Mouse (Mus musculus) urinary bladder, postnatal 14 days (tissue): ENCODE data around the gene Pdpr.
A peak's percentile ranks its signal among the peaks of the same experiment; 100 is the strongest.
"Not testable (repeated sequence)": the region's sequence is repeated elsewhere in the genome, so short reads cannot be mapped to it uniquely, and the experiment has no call there.

Experiments
- DNase-seq: peaks from one replicate; pipeline ENCODE4 v3.0.0; 2021; ENCODE audit warnings: low spot score

The Pdpr gene

GRCm38 (mm10) chr8:111093865-111094718, at the start of gene Pdpr:
Gene Pdpr, plus strand, starts transcription at chr8:111094630.
- peak; percentile 93 for DNase-seq

DNA sequence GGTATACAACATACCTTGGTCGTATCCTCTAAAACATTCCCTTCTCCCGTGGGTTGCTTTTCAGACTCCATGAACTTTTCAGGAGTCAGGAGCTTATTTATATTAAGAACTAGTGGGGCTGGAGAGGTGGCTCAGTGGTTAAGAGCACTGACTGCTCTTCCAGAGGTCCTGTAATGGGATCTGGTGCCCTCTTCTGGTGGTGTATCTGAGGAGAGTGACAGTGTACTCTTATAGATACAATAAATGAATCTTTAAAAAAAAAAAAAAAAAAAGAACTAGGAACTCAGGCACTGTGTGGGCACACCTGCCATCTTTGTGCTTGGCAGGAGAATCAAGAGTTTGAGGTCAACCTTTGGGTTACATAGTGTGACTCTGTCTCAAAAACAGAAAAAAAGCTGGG, 45.7 kb upstream of the Pdpr start:
- DNase-seq: no peak

DNA sequence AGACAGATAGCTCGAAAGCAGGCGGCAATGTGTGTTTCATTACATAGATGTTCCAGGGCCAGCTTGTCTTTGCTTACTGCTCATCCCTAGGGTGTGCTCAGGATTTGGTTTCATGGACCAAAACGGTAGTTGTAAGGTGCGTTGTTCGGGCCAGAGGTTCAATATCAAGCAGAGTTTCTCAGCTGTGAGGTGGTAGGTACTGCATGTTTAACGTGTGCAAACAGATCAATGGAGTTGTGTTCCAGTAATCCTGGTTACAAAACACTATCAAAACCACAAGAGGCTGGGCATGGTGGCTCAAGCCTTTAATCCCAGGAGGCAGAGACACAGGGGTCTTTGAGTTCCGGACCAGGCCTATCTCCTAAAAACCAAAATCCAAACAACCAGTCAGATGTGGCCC, 45.3 kb upstream of the Pdpr start:
- no peak for DNase-seq

GRCm38 (mm10) chr8:111053827-111054518, 40.5 kb upstream of the Pdpr start:
- DNase-seq: no peak

GRCm38 (mm10) chr8:111055031-111055634, 39.3 kb upstream of the Pdpr start:
- no peak for DNase-seq

DNA sequence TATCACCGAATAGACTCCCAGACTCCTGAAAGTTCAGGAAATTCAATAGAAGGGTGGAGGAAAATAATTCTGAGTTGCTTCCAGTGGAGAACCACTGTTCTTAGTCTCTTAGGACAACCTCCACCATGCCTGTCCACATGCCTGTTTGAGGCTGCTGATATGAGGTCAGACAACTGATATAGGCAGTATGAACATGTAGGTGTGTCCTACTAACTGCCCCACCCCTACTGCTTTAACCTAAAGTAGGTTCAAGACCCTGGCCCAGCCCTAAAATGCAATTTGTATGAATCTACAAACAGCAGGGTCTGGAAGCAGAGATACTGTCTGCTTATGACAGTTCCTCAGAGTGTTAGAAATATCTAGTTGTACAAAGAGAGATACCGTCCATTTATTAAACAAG, 38.8 kb upstream of the Pdpr start:
- no peak for DNase-seq

- peak; percentile 91 for DNase-seq
These were observed 38.2 kb upstream of the Pdpr start, which contains the start of gene Exosc6 for GRCm38 (mm10) chr8:111056158-111056663. Gene Exosc6, plus strand, starts transcription at chr8:111056339.

- DNase-seq: peak; percentile 38
These were observed 37.6 kb upstream of the Pdpr start for GRCm38 (mm10) chr8:111056691-111057293.

DNA sequence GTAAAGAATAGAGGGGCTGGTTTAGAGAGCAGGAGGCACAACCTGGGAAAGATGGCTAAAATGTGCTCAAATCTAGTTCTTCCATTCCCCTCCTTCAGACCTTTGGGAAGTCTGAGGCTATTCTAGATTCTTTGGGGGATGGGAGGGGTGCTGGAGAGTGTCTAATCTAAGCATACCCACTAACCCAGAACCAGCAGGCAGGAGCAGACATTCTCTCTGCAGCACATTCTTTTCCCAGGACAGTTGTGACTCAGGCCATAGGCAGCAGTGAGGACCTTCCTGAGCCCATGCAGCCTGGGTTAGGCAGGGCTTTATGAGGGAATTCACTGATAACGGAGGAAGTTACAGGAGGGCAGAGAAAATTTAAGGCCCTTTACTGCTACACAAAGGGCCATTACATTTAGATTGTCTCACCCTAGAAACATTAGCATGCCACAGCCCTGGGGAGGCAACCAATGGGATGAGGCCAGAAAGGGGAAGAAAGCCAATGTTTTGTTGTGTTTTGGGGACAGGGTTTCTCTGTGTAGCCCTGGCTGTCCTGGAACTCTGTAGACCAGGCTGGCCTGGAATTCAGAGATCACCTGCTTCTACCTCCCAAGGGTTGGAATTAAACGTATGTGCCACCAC, 35.4 kb upstream of the Pdpr start:
- no peak for DNase-seq

GRCm38 (mm10) chr8:111061688-111062071, 32.8 kb upstream of the Pdpr start:
- DNase-seq: no peak

DNA sequence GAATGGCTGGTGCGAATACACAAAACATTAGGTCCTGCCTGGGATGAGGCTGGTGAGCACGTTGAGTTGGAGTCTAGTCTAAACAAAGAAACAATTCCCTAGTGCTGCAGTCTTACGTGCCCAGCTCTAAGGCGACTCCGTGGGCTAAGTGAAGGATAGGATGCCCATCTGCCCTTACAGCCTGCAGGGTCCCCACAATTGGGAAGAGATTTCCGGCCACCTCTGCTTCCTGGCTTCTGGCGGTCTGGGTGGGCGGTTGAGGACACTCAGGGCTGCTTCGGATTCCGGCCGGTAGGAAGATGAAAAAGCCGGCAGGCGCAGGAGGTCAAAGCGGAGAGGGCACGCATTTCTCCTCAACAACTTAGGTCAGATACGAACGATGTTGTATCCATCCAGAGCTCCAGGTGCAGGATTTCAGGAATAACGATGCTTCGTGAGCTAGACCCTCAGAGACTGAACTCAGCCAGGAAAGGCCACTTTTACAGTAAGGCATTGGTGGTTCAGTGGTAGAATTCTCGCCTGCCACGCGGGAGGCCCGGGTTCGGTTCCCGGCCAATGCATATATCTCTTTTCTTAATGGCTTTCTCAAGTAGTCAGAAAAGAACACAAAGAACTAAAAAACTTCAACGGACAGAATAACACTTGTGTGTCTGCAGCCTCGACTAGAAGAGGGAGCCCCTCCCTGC, 32.2 kb upstream of the Pdpr start:
- peak; percentile 87 for DNase-seq

DNA sequence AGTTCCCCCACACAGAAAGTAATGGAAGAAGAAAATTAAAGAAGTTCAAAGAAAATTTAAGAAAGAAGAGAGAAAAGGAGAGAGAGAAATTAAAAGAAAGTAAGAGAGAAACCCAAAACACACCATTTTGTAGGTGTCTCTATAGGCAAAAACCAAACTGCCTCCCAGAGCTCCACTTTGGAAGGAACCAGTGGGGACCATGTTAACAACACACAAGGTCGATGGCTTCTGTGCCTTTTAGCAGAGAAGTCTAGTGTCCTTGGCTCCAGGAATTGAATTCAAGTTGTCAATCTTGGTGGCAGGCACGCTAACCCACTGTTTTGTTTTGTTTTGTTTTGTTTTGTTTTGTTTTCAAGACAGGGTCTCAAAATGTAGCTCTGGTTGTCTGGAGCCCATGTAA, 31.5 kb upstream of the Pdpr start:
- no peak for DNase-seq

DNA sequence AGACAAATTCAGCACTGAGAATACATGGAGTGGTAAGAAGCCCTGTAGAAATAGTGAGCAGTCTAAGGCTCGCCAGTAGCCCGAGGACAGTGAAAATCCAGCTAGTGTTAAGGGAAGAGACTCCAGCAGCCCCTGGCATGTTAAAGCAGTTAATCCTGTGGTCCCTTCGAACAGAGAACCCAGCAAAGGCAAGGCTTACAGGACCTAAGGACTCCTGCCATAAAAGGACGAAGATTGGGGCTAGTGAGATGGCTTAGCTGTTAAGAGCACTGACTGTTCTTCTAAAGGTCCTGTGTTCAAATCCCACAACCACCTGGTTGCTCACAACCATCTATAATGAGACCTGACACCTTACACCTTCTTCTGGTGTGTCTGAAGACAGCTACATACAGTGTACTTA, 28.1 kb upstream of the Pdpr start:
- no peak for DNase-seq

GRCm38 (mm10) chr8:111067439-111067838, 27.0 kb upstream of the Pdpr start:
- no peak for DNase-seq

DNA sequence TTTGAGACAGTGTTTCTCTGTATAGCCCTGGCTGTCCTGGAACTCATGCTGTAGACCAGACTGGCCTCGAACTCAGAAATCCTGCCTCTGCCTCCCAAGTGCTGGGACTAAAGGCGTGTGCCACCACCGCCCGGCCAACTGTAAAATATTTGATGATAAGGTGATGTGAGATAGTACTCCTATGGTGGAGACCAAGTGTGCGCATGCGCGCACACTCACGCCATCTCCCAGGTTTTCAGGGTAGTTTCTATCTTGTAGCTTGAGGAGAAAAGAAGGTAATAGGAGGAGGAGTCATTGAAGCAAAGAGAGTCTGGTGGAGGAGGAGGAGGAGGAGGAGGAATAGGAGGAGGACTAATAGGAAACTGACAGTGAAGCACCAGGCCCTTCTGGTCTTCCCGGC, 25.8 kb upstream of the Pdpr start:
- DNase-seq: not testable (repeated sequence)

GRCm38 (mm10) chr8:111075926-111076325, 18.5 kb upstream of the Pdpr start:
- DNase-seq: no peak

DNA sequence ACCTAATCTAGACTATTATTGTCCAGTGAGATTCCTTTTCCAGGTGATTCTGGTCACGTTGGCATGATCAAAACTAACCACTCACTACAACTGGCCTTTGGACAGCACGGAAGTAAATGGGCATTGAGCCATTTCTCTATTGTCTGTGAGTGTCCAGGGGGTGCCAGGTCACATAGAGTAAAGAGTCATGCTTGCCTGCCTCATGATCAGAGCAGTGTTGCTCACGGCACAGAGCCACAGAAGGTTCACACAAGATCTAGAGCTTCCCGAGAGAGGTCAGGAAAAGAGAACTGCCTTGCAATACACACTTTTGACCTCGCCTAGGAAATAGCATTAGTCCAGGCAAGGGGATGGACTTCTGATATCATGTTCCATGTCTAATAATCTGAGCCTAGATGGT, 15.0 kb upstream of the Pdpr start:
- DNase-seq: no peak

GRCm38 (mm10) chr8:111079861-111080271, 14.6 kb upstream of the Pdpr start:
- no peak for DNase-seq

GRCm38 (mm10) chr8:111081580-111082258, 12.7 kb upstream of the Pdpr start:
- no peak for DNase-seq

DNA sequence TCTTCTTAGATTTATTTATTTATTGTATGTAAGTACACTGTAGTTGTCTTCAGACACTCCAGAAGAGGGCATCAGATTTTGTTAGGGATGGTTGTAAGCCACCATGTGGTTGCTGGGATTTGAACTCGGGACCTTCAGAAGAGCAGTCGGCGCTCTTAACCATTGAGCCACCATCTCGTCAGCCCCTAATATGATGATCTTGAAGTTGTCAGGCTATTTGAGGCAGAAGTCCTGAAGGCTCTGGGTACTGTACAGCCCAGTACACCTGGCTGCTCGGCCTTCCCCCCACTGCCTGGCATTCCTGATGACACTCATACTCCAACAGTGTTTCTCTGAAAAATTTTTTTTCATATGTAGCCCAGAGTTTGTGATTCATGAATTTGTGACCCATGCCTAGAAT, 10.5 kb upstream of the Pdpr start:
- DNase-seq: not testable (repeated sequence)

DNA sequence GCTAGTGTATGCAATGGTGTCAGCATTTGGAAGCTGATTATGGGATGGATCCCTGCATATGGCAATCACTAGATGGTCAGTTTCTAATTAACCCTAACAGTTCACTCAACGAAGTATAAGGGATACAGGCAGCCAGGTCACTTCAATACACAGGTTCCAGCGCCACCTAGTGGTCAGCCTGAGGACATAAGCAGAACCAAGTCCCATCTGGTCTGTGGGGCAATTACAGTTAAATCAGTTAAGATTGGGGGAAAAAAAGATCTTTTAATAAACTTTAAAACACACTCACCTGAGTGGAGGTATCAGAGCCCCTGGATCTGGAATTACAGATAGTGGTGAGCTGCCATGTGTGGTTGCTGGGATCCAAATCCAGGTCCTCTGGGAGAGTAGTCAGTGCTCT, 4.3 kb upstream of the Pdpr start:
- peak; percentile 75 for DNase-seq
